Mouse (Mus musculus) C2C12 (cell line): ENCODE results near the gene Tmppe. TPM values are rescaled to one million over a fixed set of nuclear protein-coding genes. Genes with fewer than 3 reads are reported as not detected.
"Not testable (repeated sequence)": the region's sequence is repeated elsewhere in the genome, so short reads cannot be mapped to it uniquely, and the experiment has no call there.

Experiments used
- H3K27me3 ChIP-seq: one replicate; pipeline ENCODE4 v1.6.1; 2011; ENCODE audit not compliant: control insufficient read depth, insufficient read depth, insufficient read length
- H3K36me3 ChIP-seq: one replicate; pipeline ENCODE4 v1.6.1; 2011; ENCODE audit not compliant: control insufficient read depth, insufficient read depth
- H3K4me3 ChIP-seq: one replicate; pipeline ENCODE4 v1.5.1; 2011; ENCODE audit warnings: mild to moderate bottlenecking, control low read depth; ENCODE audit not compliant: poor library complexity, insufficient read depth, severe bottlenecking
- H3K79me2 ChIP-seq: one replicate; pipeline ENCODE4 v1.6.1; 2011; ENCODE audit not compliant: control insufficient read depth, insufficient read depth
- H3K79me3 ChIP-seq: one replicate; pipeline ENCODE4 v1.6.1; 2011; ENCODE audit warnings: low read depth, control low read depth
- H3ac ChIP-seq: one replicate; pipeline ENCODE3; 2011; ENCODE audit warnings: low read depth; ENCODE audit not compliant: control insufficient read depth, insufficient read length
- CEBPB ChIP-seq: IDR thresholded peaks from one replicate; pipeline ENCODE4 v1.6.1; 2011; ENCODE audit warnings: low read depth, mild to moderate bottlenecking, control low read depth, moderate library complexity
- CTCF ChIP-seq: IDR thresholded peaks from one replicate; pipeline ENCODE4 v1.5.1; 2011; ENCODE audit not compliant: control insufficient read depth, insufficient read depth, insufficient read length
- FOSL1 ChIP-seq: IDR thresholded peaks from one replicate; pipeline ENCODE4 v1.8.0; 2011; ENCODE audit warnings: mild to moderate bottlenecking, low read length; ENCODE audit not compliant: poor library complexity, insufficient read depth, severe bottlenecking
- MAX ChIP-seq: IDR thresholded peaks from one replicate; pipeline ENCODE4 v1.6.1; 2011; ENCODE audit warnings: mild to moderate bottlenecking, control low read depth
- MYOD1 ChIP-seq: IDR thresholded peaks from one replicate; pipeline ENCODE4 v1.6.1; 2011; ENCODE audit warnings: low read depth; ENCODE audit not compliant: control insufficient read depth, insufficient read length
- MYOG ChIP-seq: IDR thresholded peaks from one replicate; pipeline ENCODE4 v1.6.1; 2011; ENCODE audit not compliant: control insufficient read depth, insufficient read length; ENCODE audit errors: extremely low read depth
- USF1 ChIP-seq: IDR thresholded peaks from one replicate; pipeline ENCODE4 v1.6.1; 2011; ENCODE audit warnings: low read depth, mild to moderate bottlenecking, control low read depth, moderate library complexity
- polyA plus RNA-seq: library from polyadenylated mRNA; unstranded; fragments of >200 nt; fragmentation: generic; extraction: Trizol; gene quantifications from one replicate; pipeline ENCODE4 v1.2.1, GENCODE M21; 2012; ENCODE audit warnings: missing spikeins

The Tmppe gene
- polyA plus RNA-seq, 1 experiment, result 2.5 TPM

GRCm38 (mm10) chr9:114390749-114391075, 10.2 kb upstream of the Tmppe start:
- peak overlapping the region; percentile 55 for H3K4me3 ChIP-seq
- H3ac ChIP-seq, result no peak overlapping the region
- H3K79me2 ChIP-seq, result peaks cover 24% of the 10 kb centered on the region
- no peaks in the 10 kb centered on the region for H3K36me3 ChIP-seq
- H3K27me3 ChIP-seq, result no peaks in the 10 kb centered on the region
- H3K79me3 ChIP-seq, result peaks cover 11% of the 10 kb centered on the region
- TF ChIP-seq CTCF (no peak), CEBPB (no peak), MYOD1 (no peak), FOSL1 (no peak), MAX (no peak), USF1 (no peak), MYOG (no peak)

GRCm38 (mm10) chr9:114394136-114394535, 6.8 kb upstream of the Tmppe start:
- not testable (repeated sequence) for H3K27me3 ChIP-seq, H3K79me2 ChIP-seq, H3ac ChIP-seq, H3K36me3 ChIP-seq, H3K79me3 ChIP-seq, H3K4me3 ChIP-seq

- no peaks in the 10 kb centered on the region for H3K36me3 ChIP-seq
- H3K79me2 ChIP-seq, result peaks cover 3% of the 10 kb centered on the region
- H3K27me3 ChIP-seq, result no peaks in the 10 kb centered on the region
- H3ac ChIP-seq, result no peak overlapping the region
- no peaks in the 10 kb centered on the region for H3K79me3 ChIP-seq
- no peak overlapping the region for H3K4me3 ChIP-seq
- TF ChIP-seq FOSL1 (no peak), MYOG (no peak), USF1 (no peak), CTCF (no peak), MAX (no peak), CEBPB (no peak), MYOD1 (no peak)
These were observed 6.2 kb upstream of the Tmppe start for GRCm38 (mm10) chr9:114394677-114395076.

GRCm38 (mm10) chr9:114395258-114395657, 5.6 kb upstream of the Tmppe start:
- H3K79me3 ChIP-seq, result no peaks in the 10 kb centered on the region
- H3ac ChIP-seq, result no peak overlapping the region
- no peaks in the 10 kb centered on the region for H3K36me3 ChIP-seq
- TF ChIP-seq FOSL1 (no peak), MAX (no peak), USF1 (no peak), MYOD1 (no peak), MYOG (no peak), CTCF (no peak), CEBPB (no peak)
- no peaks in the 10 kb centered on the region for H3K27me3 ChIP-seq
- no peaks in the 10 kb centered on the region for H3K79me2 ChIP-seq
- H3K4me3 ChIP-seq, result no peak overlapping the region

GRCm38 (mm10) chr9:114399680-114400079, 1.2 kb upstream of the Tmppe start:
- Histone ChIP-seq H3K79me3 (peaks cover 19% of the 10 kb centered on the region), H3K27me3 (no peaks in the 10 kb centered on the region), H3K36me3 (no peaks in the 10 kb centered on the region), H3ac (no peak overlapping the region), H3K4me3 (no peak overlapping the region), H3K79me2 (peaks cover 35% of the 10 kb centered on the region)
- TF ChIP-seq USF1 (no peak), CEBPB (no peak), MYOD1 (no peak), FOSL1 (no peak), MYOG (no peak), CTCF (no peak), MAX (no peak)

- Histone ChIP-seq H3K79me3 (peaks cover 21% of the 10 kb centered on the region), H3ac (no peak overlapping the region), H3K27me3 (no peaks in the 10 kb centered on the region), H3K36me3 (peaks cover 2% of the 10 kb centered on the region), H3K4me3 (peak overlapping the region; percentile 56), H3K79me2 (peaks cover 44% of the 10 kb centered on the region)
- TF ChIP-seq USF1 (no peak), CEBPB (no peak), MYOG (no peak), CTCF (no peak), FOSL1 (no peak), MYOD1 (no peak), MAX (peak; percentile 16)
These were observed 337 bp upstream of the Tmppe start for GRCm38 (mm10) chr9:114400588-114400948.
